Mouse (Mus musculus) NIH3T3 (cell line): ENCODE measurements around the gene Cxcl3.

Experiments used
- DNase-seq: peaks from one replicate; pipeline ENCODE4 v3.0.0-alpha.2; 2012; ENCODE audit warnings: low read depth

Gene Cxcl3

DNA sequence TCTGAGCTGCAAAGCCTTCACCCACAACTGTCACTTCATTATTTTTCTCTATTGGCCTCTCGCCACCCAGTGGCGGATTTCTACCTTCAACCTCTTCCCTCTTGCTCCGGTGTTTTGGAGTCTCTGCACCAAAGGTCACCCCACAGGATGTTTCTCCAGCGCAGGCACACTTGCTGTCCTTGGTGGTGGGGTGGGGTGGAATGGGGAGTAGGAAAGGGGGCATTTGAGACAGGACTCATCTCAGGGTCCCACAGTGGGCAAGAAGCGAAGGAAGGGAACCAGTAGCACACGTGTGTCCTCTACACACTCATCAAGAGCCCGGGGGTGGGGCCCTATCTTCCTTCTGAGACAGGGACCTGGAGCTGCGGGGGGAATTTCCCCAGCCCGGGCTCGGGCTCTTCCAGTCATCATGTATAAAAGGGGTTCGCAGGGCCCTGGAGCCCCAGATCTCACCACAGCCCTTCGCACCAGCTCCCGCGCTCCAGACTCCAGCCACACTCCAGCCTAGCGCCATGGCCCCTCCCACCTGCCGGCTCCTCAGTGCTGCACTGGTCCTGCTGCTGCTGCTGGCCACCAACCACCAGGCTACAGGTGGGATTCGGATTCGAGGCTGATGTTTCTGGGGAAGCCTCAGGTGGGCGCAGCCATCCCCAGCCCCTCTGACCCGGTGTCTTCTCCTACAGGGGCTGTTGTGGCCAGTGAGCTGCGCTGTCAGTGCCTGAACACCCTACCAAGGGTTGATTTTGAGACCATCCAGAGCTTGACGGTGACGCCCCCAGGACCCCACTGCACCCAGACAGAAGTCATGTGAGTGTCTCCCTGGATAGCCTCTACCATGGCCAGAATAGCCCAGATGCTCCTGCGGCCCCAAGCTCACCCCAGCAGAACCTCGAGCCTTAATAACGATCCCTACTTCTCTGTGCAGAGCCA is at the start of gene Cxcl3:
Gene Cxcl3 (plus strand): TSS at position 445 of the 930 bp plus-strand sequence.
- DNase-seq = peak; percentile 32

DNA sequence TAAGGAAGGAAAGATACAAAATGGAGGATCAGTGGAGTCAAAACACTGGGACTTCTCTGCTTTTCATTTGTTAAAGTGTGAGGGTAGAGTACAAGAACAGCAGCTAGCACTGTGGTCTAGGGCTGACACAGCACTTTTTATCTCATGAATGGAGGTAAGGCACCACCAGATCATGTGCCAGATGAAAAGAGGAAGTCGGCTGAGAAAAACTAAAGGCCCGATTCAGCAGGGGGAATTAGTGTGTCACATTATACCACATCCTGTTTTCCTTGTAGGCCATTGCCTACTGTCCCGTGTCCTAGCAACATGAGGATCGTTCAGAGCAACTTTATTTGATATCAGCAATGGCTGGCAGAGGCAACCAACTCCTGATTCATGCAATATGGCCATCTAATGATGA is 43.9 kb upstream of the Cxcl3 start:
- DNase-seq = no peak

DNA sequence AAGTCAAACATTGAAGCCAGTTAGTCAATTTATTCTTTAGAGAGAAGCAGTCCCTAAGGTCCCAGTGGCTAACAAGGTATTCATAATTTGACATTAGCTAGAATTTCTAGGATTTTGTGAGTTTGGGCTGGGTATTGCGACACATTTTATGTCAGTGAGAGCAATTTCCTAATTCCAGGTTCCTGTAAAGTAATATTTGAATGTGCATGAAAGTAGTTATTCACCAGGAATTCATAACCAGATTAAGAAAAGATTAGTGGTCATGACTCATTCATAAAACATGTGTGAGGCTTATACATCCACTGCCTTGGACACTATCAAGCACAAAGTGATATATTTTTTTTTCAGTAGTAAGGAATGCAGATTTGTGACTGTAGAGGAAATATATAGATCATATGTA is 32.0 kb upstream of the Cxcl3 start:
- DNase-seq = peak; percentile 70

DNA sequence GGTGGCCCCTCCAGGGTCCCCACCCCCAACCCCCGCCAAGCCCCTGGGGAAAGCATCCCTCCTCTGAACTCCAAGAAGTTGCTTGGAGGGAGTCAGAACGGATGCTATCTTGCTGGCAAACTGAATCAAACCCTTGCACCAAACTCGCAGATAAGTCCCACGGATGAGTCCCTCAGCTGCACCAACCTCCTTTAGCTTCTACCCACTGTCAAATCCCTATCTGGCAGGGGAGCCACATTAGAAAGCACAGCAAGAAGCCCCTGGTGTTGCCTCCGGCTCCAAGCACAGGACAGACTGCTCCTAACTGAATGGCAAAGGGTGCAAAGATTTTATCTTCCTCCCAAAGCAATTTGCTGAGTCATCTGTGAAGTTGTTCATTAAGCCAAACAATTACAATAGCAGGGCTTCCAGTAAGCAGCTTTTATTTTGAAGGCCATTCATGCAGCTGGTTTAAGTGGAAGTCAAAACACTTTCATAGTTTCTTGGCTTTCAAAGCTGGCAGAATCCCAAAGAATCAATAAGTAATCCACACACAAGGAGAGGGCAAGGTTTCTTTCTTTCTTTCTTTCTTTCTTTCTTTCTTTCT is 27.8 kb upstream of the Cxcl3 start:
- DNase-seq = peak; percentile 79

DNA sequence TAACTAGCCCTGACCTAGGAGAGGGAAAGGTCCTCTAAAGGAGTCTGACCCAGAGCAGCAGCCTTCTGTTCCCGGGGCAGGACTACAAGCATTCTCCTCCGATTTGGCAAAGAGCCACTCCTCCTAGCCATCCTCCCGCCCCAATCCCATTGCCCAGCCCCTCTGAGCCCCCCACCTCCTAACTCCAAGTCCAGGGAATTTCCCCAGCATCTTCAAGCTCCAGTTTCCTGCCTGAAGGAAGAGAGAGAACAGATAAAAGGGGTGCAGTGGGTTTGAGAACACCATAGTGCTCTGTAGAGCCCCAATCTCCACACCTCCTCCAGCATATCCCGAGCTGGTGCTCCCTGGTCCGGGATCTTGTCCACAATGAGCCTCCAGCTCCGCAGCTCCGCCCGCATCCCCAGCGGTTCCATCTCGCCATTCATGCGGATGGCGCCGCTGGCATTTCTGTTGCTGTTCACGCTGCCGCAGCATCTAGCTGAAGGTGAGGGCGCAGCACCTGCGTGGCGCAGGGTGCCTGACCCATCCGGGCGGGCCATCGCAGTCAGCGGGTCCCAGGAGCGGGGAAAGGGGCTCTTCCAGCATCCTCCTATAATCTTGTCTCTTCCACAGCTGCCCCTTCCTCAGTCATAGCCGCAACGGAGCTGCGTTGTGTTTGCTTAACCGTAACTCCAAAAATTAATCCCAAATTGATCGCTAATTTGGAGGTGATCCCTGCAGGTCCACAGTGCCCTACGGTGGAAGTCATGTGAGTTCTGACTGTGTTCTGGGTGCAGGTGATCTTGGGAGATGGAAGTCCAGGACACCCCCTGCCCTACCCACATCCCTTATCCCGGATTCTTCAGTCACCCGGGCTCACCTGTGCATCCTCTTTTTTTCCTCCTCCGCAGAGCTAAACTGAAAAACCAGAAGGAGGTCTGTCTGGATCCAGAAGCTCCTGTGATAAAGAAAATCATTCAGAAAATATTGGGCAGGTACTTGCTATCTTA is 26.5 kb upstream of the Cxcl3 start, which contains the start of gene Cxcl5:
Gene Cxcl5 (plus strand): TSS at position 284 of the 989 bp plus-strand sequence.
- peak; percentile 87 for DNase-seq

DNA sequence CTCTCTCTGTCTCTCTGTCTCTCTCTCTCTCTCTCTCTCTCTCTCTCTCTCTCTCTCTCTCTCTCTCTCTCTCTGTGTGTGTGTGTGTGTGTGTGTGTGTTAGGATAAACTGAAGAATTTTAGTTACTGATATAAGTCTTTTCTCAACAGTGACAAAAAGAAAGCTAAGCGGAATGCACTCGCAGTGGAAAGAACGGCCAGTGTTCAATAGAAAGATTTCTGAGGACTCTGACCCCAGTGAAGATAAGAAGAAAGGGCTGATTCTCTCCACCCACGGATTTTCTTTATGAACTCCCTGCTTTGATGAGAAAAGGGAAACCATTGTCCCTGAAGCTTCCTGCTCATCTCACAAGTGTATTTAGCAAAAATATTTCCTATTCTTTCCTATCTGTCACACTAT is 25.6 kb upstream of the Cxcl3 start:
- DNase-seq = no peak

DNA sequence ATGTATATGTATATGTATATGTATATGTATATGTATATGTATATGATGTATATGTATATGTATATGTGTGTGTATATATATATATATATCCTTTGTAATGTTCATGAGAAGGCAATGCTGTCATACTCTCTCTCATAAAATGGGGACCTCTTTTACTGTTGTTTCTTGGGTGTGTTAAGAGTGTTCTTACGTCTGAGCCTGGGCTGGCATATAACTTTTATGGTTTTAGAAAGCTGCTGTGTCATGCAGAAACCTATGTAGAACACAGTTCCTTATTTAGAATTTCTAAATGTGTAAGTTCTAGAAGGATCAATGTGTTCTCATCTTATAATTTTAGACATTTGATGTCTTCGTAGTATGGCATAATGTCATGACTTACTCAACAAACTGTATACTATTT is 25.1 kb upstream of the Cxcl3 start:
- no peak for DNase-seq

DNA sequence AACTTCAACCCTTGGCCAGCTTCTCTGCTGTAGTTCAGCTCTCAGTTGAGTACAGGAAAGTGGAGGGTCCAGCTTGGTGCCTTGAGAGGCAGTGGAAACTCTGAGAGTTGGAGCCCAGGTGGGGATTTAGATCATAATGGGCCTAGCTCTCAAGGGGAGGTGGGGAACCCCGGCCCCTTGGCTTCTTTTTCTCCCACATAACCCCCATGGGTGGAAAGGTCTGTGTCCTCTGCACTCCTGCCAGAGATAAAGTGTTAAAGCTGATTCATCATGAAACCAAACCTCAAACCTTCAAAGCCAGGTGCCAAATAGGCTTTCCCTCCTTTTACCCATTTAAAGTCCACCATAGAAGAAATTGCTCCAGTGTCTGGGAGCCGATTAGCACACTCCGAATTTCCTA is 24.1 kb upstream of the Cxcl3 start:
- DNase-seq = no peak

DNA sequence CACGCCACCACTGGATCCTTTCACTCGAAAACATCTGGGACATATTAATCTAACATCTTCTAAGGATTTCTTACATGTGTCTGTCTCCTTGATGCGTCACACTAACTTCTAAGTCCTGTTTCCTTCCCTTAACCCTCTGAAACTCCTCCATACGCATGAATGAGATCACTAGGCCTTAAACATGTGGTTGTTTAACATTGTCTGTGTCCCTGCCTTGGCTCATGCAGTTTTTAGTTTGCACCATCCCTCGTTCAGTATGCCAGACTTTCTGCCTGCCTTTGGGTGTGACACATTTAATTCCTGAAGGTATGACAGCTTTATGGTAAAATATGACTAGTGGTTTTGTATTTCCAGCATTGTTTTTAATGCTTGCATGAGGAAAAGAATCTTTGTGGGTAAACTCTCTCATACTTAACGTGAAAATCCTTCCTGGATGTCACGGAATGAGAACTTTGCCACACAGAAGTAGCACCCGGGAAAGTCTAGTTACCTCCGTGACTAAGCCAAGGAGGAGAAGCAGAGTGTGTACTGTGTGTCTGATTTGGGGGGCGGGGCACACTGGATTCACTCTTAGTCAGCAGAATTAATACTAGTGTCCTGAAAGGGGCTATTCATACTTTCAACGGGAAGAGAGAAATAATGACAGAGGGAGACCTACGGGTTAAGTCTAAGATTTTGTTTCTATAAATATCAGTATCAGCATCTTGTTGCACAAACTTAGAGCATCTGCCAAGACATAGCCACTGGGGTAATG is 21.8 kb upstream of the Cxcl3 start:
- peak; percentile 73 for DNase-seq

DNA sequence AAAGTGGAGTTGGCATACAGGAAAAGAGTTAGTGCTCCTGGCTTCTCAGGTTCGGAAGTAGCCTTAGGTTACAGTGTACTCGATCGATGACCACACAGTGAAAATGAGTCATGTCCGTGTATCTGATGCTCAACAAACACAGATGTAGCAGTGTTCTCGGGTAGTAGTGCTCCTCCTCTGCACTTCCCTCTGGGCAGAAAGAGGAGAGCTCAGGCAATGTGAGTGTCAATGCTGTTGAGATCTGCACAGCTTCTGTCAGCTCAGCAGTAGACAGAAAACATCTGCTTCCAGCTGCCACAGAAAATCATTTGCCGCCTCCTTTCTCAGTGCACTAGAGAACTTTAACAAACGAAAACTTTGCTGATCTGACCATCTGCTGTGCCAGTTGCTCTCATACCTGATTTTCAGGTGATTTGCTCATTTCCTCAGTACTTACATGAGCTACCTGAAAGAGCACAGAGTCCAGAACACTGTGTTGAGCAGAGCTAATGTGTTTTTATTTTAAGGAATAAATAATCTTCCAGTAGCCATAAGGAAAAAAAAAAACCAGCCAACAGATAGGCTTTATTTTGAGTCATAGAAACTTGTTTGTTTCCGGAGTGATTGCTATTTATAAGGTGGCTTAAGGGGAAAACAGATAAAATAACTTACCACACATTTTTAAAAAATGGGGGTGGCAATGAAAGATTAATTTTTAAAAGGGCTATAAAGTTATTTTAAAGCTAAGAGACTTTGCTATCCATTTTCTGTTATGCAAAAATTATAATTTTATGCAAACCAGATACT is 19.9 kb upstream of the Cxcl3 start:
- DNase-seq = peak; percentile 29

DNA sequence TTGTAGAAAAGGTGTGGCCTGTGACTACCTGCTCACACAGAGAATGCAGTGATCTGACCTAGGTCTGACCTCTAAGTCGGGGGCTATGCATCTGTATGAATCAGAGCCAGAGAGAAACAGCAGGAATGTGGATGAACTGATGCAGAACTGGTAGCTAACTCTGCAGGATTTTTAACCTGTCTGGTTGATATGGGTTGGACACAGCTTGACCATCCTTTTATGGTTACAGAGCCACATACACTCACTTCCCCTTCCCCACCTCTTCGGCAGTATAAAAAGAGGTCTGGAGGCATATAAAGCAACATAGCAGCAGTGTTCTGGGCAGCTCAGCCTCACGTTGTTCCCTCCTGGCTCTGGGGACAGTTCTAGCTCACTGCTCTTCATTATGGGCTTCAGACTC is 17.7 kb upstream of the Cxcl3 start, which contains the start of gene Ppbp:
Gene Ppbp (plus strand): TSS at position 301 of the 400 bp plus-strand sequence.
- no peak for DNase-seq

DNA sequence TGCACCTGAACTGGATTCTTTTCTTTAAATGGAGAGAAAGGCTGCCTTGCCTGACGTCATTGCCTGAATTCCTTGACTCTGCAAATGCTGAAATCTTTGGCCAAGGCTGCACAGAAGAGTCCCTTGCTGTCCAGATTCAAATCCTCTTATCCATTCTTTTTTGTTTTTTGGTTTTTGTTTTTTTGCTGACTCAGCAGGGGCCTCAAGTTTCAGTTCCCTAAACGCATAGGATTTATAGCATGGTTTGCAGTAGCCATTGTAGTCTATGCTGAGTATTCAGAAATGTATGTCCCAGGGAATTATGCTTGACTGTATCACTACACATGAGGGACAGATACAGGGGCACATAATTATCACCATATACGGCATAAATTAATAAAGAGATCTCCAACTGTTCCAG is 14.5 kb upstream of the Cxcl3 start:
- no peak for DNase-seq

DNA sequence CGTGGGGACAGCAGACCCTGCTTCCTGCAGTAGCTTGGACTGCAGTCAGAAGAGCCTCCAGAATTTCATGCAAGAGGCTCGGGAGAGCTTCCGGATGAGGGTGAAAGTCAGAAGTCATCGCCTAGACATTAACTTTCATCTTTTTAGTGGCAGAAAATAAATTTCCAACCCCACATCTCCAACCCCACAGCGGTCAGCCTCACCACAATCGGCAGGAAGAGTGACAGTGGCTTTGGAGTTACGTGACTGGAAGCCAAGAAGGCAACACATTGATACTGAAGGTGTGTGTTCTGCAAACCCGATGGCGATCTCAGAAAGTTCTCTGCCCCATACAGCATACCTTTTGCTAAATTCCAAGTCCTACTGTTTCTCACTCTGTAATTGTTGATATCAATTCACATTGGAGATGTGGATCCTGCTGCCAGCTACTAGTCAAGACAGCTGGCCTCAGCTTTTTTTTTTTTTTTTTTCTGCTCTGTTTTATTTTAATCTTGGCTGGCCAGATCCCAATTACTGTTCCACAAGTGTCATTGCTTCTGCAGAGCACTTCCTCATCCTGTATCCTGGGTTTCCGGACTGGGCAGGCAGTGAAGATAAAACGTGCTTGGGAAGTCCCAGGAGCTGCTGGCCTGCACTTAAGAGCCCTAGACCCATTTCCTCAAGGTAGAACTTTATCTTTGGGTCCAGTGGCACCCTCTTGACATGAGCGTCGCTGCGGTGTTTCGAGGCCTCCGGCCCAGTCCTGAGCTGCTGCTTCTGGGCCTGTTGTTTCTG is 13.8 kb upstream of the Cxcl3 start, which contains the start of gene Pf4:
Gene Pf4 (plus strand): TSS at position 556 of the 774 bp plus-strand sequence.
- DNase-seq = no peak

DNA sequence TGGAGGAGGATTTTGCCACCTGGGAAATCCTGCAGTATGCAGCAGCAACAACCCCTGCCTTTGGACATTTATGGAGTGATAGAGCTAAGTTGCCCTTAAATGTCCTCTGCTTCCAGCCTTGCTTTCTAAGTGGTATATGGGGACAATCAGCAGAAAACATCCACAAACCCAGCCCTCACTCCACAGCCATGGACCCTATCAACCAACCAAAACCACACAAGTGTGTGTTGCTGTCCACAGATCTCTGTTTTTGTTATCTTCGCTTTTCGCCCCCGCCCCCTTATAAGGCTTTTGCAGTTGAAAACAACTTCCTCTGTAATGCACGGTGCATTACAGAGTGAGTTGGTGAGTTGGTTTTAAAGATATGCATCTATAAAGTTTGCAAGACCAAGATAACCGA is 10.3 kb upstream of the Cxcl3 start:
- DNase-seq = no peak

DNA sequence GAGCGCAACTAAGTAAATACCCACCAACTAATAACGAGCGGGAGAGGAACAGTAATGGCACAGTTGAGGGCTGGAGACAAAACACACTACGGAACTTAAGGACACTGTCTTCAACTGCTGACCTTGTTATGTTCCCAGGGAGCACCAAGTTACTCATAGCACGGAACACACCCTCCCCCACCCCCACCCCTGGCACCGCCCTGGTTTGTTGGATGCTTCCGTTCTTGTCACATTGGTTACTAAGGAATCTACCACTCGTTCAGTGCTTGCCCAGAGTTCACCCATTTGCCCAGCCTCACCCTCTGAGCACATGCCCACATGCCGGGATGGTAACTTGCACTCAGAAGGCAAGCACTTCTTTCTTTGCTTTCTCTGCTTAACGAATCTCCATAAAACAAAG is 8.3 kb upstream of the Cxcl3 start:
- DNase-seq = no peak

DNA sequence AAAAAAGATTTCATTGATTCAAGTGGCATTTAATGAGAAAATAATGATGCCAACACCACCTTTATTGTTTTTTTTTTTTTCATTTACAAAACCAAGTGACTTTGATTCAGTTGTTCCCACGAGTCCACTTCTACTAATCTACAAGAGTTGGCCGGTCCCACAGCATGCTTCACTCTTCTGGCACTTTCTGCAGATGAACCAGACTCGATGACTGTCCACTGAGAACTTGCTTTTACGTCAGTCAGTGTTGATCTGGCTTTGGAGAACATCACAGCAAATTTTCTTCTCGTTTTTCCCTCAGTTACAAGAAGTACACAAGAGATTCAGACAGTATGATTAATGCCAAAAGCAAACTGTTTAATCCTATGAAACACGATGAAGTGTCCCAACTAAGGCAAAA is 7.0 kb upstream of the Cxcl3 start:
- DNase-seq = no peak

DNA sequence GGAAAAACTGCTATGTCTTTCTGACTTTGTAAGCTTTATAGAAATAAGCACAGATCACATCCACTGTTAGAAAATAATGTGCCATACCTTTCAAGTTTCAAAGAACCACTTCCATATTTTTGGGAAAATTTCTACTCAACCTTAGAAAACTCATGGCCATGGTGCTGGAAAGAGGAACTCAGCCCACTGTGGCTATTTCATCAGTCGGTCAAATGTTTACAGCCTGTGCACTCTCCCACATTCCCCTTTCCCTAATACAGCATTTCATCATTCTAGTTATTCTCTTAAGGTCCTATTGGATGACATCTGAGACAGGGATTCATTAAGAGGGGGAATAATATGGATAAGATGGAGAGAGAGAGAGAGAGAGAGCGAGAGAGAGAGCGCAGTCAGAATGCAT is 2.2 kb upstream of the Cxcl3 start:
- no peak for DNase-seq

DNA sequence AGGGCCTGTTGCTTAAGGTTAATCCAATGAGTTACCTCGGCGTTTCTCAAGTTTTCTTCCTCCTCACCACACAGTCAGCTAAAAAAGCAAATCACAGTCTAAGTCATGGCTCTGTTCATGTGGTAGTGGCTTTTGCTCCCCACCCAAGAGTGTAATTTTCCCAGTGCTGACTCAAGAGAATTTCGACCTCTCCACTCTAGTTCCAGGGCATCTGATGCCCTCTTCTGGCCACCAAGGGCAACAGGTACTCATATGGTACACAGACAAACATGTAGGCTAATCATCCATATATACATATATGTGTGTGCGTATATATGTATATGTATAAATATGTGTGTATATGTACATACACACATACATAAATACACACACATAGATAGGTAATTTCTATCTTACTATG is 2.2 kb downstream of the Cxcl3 start:
- DNase-seq = peak; percentile 44

DNA sequence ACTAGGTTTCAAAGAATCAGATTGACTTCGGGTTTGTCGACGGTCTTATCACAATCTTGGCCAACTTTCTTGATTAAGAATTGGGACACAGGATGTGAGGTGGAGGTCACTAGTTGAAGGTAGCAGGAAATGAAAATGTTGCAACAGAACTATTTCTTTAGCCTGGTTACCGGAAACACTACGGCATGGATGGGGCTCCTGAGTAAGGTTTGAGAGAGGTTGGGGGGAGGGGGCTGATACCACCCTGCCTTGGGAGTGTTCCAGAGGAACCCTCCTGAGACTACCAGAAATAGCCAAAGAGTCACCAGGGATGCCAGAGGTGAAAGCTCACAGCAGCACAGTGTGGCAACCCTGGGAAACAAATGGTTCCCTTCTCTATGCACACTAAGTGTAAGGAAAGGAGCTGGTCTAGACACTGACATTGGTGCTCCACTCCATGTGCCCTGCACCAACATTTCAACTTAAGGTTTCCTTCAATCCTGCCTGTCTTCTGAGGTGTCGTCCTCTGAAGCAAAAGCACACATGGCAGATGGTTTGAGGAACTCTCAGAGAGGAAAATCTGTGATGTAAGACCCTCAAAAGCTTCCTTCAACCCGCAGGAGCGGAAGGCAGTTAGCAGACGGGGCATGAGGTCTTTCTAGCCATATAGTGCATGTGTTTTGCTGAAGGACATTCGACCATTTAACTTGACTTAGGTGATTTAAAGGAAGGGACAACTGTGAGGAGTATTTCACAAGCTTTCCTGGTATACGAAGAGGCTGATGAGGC is 3.6 kb downstream of the Cxcl3 start:
- DNase-seq = no peak
